Mouse (Mus musculus) cerebellum, adult 11 months (tissue): Measurements from ENCODE around the gene Vps37c.

Experiments used
- DNase-seq: peaks from one replicate; pipeline ENCODE4 v3.0.0; 2022

Gene Vps37c

DNA sequence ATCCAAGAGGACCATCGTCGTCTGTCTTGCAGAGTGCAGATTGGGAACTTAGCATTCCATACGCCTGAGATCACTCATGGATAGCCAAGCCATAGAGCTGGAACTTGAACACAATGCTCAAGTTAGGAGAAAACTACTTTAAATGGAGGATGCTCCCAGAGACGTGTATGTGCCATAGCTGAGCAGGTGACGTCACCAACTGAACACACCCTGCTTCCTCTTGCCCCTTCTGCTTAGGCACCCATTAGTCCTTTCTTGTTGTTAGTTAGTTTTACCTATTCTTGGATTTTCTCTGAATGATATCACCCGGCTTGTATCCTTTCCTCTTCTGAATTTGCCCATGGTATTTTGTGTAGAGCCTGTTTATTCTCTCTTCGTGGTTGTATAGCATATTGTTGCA is 58.6 kb downstream of the Vps37c start:
- DNase-seq: no peak

DNA sequence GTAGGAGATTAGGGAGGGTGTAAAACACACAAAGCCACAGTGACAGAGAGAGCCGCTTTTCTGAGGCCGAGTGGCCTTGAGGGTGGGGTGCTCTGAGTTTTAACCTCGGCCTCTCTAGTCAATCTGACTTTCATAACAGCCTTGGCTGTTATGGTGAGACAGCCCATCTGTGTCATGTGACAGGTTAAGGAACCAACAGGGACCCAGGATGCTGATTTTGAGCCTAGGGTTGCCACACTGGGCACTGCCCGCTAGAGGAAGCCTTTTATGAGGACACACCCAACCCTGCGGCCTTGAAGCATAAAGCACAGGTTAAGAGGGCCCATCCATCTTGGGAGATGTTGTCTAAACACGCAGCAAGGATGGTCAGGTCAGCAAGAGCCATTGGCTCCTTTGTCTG is 59.2 kb downstream of the Vps37c start:
- no peak for DNase-seq

DNA sequence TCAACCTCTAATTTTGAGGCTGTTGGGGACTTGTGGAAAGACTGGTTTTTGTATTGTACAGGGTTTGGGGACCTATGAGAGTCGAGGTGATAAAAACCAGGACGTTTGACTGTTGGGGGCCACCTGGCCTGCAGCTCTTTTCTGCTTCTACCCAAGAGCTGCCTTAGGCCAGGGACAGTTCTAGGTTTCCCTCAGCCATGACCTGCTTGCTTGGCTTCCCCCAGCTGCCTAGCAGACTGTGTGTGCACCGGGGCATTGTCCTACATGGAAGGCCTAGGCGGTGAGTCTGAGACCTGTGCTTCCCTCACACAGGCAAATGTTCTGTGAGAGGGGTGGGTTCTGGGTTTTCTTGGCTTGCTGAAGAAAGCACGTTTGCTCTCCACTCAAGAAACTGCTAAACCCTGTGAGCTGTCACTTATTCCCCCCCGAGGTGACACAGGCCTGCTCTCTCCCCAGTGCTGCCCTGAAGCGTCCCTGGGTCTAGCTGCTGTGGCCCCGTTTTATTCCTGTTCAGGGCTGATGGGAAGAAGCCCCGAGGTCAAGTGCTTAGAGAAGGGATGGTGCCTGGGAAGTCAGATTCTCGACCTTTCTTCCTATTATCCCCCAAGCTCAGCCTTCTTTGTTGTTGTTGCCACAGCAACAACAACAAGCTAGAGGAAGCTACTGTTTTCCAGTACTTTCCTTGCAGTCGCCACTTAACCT is 60.0 kb downstream of the Vps37c start:
- DNase-seq: no peak

DNA sequence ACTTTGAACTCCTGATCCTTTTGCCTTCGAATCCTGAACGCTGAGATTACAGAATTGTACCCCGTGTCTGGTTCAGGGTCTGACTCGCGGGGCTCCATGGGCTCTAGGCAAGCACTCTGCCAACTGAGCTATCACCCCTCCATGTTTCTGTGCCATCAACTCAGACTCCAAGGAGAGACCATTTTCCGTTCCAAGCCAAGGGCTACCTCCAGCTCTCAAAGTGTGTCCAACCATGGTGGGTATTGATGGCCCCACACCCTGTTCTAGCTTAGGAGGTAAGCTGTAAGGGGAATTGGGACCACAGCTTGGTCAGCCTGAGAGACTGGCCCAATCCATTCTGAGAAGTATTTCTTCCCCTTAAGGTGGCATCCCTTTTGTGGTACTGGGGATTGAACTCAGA is 60.8 kb downstream of the Vps37c start:
- DNase-seq: no peak

DNA sequence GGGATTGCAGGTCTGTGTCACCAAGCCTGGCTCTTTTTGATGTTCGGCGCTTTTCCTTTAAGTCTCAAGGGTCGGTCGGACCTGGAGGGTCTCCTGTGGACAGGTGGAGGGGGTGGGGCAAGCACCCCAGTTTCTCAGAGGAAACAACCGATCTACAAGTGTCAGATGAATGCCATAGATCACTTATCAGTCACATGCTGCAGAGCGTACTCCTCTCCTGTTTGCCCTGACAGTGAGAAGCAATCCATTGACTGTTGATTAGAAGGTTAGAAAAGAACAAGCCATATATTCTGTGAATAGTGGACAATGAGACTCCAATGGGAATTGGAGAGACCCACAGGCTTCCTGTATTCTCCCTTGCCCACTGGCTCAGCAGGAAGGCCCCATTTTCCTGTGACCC is 61.6 kb downstream of the Vps37c start:
- no peak for DNase-seq

DNA sequence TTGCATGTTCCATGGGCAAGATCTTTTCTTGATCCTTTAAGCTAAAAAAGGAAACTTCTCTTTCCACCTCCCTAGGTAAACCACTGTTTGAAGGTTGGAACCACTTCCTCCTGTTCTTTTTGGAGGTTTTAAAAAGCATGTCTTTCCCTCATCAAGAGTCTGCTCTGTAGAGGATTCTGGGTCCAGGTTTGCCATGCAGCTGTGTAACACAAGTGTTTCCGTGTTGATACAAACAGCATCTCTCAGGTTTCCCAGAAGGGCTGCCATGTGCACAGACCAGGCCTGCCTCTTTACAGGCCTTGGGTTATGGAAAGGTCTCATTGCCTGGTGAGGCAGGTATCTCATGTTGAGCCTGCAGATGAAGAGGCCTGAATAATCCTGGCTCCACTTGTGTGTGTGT is 63.1 kb downstream of the Vps37c start:
- no peak for DNase-seq

DNA sequence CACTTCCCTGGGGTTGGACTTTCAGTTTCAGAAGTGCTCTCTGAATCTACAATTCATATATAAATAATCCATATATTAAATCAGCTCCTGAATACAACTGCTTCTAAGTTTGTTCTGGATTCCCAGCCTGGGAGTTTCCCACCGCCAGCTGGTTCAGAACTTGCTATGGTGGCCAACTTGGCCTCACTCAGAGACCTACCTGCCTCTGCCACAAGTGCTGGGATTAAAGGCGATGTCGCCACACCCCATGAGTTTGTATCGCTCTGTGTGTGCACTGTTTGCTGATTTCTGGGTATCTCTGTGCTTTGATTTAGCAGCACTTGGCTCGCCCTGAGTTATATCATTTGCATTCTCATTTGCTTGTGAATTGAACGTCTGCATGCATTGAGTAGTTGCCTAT is 63.6 kb downstream of the Vps37c start:
- DNase-seq: no peak

DNA sequence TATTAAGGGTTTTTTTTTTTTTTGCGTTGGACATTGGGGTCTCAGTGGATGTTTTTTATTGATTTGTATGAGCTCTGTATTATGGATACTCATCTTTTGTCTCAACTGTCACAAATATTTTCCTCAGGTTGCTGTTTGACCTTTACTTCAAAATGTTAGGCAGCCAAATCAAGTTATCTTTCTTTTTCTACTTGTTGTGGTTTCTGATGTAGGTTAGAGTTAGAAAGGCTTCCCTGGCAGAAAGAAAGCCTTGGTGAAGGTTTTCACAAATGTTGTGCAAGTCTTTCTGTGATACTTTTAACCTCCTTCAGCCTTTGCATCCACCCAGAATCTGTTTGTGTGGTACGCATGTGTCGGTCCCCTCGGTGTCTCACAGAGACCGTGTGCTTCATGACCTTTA is 64.1 kb downstream of the Vps37c start:
- no peak for DNase-seq

DNA sequence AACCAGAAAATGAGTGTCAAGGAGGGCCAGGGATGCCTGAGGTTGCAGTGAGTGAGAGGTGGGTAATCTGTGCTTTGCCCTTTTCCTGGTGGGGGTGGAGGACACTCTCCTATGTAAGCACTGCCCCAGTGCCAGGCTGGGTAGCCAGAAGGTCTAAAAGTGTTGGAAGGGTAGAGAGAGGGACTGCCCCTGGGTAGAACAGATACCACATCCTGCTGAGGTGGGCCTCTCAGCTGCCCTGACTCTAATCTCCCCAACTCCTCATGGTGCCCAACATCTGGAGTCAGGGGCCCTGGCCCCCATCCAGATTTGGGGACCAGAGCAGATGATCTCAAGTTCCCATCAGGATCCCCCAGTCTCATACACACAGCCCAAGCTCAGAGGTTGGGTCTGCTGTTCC is 68.6 kb downstream of the Vps37c start:
- DNase-seq: no peak

DNA sequence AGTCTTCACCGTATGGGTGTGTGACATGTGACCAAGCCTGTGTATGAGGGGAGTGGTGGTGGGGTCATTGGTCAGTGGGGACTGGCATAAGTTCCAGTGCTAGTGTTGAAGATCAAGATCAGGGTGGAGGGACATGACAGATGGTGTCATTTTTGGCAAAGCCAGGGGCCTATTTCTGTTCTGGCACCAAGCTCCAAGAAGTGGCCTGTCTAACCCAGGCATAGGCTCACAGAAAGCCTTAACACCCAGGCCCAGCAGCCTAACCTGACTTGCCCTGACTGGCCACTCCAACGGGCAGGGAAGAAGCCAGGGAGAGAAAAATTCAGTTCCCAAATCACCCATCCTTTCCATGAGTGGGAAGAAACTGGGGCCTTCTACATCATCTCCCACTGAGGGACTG is 69.0 kb downstream of the Vps37c start:
- DNase-seq: peak; percentile 58

DNA sequence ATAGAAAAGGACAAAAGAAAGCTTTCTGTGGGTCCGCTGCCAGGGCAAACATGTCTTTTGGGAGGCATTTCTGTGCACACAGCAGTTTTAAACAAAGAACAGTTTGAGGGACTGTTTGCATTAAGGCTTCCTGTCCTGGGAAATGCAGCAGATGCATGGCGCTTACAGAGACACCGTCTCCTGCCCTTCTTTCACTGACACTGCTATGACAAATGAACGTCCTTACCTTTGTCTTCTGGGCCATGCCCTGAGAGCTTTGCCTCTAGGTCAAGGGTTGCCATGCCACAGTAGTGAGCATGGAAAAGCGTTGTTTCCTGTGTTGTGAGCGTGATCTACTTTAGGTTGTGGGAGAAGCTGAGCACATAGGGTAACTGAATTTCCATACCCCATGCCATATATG is 70.2 kb downstream of the Vps37c start:
- DNase-seq: no peak

DNA sequence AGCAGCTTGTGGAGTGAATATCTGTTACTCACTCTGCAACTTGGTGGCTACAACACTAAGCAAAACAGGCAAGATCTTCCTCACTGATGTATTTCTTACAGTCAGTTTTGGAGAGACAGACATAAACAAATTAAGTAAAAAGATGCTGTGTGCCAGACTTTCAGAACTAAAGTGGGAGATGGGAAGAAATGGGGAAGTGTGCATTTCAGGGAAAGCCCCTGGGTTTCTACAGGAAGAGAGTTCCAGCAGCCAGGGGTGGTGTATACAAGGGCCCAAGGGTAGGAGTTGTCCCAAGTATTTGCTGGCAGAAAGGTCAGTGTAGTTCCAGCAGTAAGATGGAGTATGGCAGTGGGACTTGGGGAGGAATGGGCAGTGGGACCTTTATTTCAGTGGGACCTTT is 71.0 kb downstream of the Vps37c start:
- DNase-seq: no peak

DNA sequence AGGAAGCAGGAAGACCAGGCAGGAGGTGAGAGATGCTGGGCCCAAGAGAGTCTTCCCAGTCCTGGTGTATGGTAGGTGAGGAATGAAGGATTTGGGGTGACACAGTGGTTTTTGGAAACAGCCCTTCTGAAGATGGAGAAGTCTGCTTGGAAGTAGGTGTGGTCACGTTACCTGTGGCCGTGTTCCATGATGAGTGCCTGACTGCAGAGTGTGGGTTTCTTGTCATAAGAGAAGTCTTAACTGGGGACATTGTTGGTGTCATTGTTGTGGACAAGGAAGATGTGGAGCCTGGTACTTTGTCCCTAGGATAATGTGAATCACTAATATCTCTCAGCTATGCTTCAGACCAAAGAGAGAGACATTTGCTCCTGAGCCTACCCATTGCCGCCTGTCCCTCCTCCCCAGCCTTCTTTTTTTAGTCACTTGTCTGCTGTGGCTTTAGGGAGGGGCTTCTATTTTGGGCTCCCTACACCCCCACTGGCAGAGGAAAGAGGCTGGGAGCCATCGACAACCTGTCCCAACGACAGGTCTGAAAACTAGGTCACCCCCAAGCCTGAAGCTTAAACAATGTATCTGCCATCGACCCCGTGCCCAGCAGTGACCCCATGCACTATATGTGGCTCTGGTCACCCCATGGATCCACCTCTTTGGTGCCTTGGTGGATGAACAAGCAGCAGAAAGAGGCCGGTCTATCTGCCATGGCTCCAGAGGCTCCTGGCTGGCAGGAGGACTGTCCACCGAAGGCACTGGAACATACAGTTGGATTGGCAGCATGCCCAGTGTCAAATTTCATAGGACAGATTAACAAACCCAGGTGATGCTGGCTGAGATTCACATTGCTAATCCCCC is 71.7 kb downstream of the Vps37c start:
- peak; percentile 68 for DNase-seq

DNA sequence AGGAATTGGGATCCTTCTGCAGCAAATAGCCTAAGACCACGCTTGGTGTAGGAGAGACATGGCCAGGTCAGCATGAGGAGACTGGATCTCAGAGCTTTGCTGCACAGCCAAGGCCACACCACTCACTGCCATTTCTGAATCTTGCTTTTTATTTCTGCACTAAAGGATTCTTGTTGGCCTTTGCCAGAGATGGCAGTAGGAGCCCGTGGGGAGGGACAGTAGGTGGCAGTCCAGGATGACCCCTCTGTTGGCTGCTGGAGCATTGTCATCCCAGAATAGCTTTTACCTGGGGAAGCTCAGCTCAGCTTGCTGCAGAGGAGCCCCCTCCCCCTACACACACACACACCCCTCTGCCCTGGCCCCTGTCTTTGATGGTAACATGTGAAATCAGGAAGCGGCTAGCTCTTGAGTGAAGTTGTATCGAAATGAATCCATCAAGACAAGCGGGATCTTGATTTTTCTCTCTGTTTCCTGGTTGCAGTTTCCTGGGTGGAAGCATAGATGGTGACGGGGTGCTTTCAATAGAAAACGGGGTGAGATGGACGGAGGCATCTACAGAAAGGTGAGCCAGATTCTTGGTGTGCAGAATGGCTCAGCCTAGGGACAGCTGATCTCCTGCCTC is 73.4 kb downstream of the Vps37c start:
- no peak for DNase-seq

DNA sequence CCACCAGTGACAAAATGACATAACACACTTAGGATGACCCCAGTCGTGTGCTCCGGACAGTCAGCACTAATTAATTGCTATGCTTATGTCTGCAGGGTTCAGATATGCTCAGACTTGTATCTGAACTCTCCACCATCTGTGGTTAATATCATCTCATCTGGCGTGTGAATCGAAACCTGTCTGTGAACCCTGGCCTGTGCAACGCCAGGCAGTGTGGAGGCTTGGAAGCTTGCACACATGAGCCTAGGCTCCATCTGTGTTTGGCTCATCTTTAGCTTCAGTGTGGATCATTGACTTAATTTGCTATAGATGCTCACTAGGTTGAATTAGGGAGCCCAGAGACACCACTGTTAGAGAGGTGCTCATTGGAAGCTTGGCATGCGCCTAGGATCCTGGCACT is 73.9 kb downstream of the Vps37c start:
- DNase-seq: no peak

DNA sequence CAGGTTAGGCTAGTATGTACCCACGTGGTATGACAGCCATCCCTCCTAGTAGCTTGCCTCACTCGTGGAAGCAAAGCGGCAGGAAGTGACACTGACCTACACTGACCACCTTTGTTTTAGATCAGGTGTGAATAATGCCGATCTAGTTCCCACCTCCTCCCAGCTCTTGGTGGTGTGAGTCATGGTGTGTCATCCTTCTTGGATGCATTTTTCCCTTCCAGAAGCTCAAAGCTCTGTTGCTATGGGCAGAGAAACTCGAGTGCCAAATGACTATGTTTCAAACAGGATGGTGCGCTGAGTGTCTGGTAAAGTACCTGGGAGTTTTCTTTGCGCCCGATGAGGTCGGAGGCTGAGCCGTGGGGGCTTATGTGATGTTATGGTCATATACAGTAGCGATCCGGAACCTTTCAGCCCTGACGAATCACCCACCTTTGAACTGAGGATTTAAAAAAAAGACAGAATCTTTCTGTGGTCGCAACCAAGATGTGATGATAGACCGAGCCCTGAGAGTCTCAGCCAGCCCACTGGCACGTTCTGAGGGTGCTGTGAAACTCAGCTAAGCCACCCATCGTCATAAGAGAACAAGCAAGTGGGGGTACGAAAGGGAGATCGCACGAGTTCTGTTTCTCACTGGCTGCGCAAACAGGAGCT is 75.0 kb downstream of the Vps37c start:
- no peak for DNase-seq
